Comparison of ENCODE assay signal across 23 mouse cellular contexts in genomic region chr17:15695566-15695965, GRCm38 (mm10).
"Had no signal": no experiment of that assay in that cellular context is flagged by ENCODE, and none has a peak within 500 bp of the region (broad histone marks: within the 10 kb centered on the region; RNA-seq: fewer than 3 reads in every experiment).

No protein-coding gene starts in this region.

- H3K27ac ChIP-seq: liver, embryonic 15.5 days; lung, embryonic 15.5 days; macrophage; midbrain, embryonic 13.5 days; midbrain, embryonic 15.5 days; neural tube, embryonic 13.5 days; neural tube, embryonic 15.5 days; stomach, embryonic 15.5 days; stomach, postnatal 0 days had no signal

- DNase-seq: liver, postnatal 0 days; lung, adult 2 months; lung, postnatal 14 days; lung, postnatal 36 days; retina, postnatal 1 day; right cerebral cortex, adult 18-20 months; right cerebral cortex, postnatal 14 days; thymus, adult 18-20 months; thymus, postnatal 14 days; thymus, postnatal 36 days had no signal

- H3K9me3 ChIP-seq: liver, embryonic 15.5 days; lung, embryonic 15.5 days; midbrain, embryonic 13.5 days; midbrain, embryonic 15.5 days; neural tube, embryonic 13.5 days; neural tube, embryonic 15.5 days; stomach, embryonic 15.5 days had no signal

- H3K36me3 ChIP-seq: liver, embryonic 15.5 days; lung, embryonic 15.5 days; midbrain, embryonic 13.5 days; midbrain, embryonic 15.5 days; neural tube, embryonic 13.5 days; neural tube, embryonic 15.5 days; stomach, embryonic 15.5 days had no signal

- H3K4me2 ChIP-seq: liver, embryonic 15.5 days; lung, embryonic 15.5 days; midbrain, embryonic 11.5 days; midbrain, embryonic 13.5 days; midbrain, embryonic 15.5 days; neural tube, embryonic 13.5 days; neural tube, embryonic 15.5 days; stomach, embryonic 15.5 days had no signal

- H3K27me3 ChIP-seq: liver, embryonic 15.5 days; lung, embryonic 15.5 days; megakaryocyte, embryonic 14.5 days; midbrain, embryonic 13.5 days; midbrain, embryonic 15.5 days; neural tube, embryonic 13.5 days; neural tube, embryonic 15.5 days; stomach, embryonic 15.5 days had no signal

- H3K9ac ChIP-seq: liver, embryonic 15.5 days; liver, postnatal 0 days; lung, embryonic 15.5 days; midbrain, embryonic 13.5 days; midbrain, embryonic 15.5 days; neural tube, embryonic 13.5 days; neural tube, embryonic 15.5 days; stomach, embryonic 15.5 days had no signal

- ATAC-seq: liver, postnatal 0 days; lung, postnatal 0 days; midbrain, embryonic 13.5 days; midbrain, embryonic 15.5 days had no signal

- H3K4me1 ChIP-seq: liver, embryonic 15.5 days; lung, embryonic 15.5 days; midbrain, embryonic 13.5 days; midbrain, embryonic 15.5 days; neural tube, embryonic 13.5 days; neural tube, embryonic 15.5 days; stomach, embryonic 15.5 days had no signal

- H3K4me3 ChIP-seq: liver, embryonic 15.5 days; lung, embryonic 15.5 days; megakaryocyte, embryonic 14.5 days; midbrain, embryonic 13.5 days; midbrain, embryonic 15.5 days; myocyte; neural tube, embryonic 13.5 days; neural tube, embryonic 15.5 days; stomach, embryonic 15.5 days had no signal
